In genomic region chr15:88819026-88819905, GRCm38 (mm10) we compare ENCODE assay signal across 8 mouse cellular contexts. TPM values are rescaled to one million over a fixed set of nuclear protein-coding genes. Genes with fewer than 3 reads are reported as not detected.
DNase-seq lines count a peak whose midpoint lies in the region; ATAC-seq and TF ChIP-seq lines count a peak whose summit lies in the region.

Gene Alg12 (minus strand): TSS chr15:88819318.
Gene Creld2 (plus strand): TSS chr15:88819646.

- under 1% methylated on average over 84 of the region's 88 CpGs for WGBS in kidney, embryonic 14.5 days
- under 1% methylated on average over 88 of the region's 88 CpGs for WGBS in limb, embryonic 15.5 days

- no peak for TF ChIP-seq CTCF in bone marrow macrophage, adult 2 months (IDR thresholded peaks at IDR 0.05; ENCODE audit: low read depth, low read length)
- no peak for TF ChIP-seq CTCF in embryonic fibroblast, embryonic 13.5 days (IDR thresholded peaks at IDR 0.05; ENCODE audit: borderline replicate concordance, insufficient read depth, low read length)

- H3K36me3 ChIP-seq in kidney, embryonic 14.5 days (ENCODE audit: control insufficient read depth, insufficient read depth, low read length): peaks cover 35% of the 10 kb centered on the region
- peaks cover 52% of the 10 kb centered on the region for H3K36me3 ChIP-seq in limb, embryonic 15.5 days

- H3K4me1 ChIP-seq in bone marrow macrophage, adult 2 months (ENCODE audit: control insufficient read depth, insufficient read depth, low read length): peaks cover 22% of the 10 kb centered on the region
- 0 out of 2 replicates have a peak, but pooled peaks cover 3% of the 10 kb centered on the region for H3K4me1 ChIP-seq in embryonic fibroblast, embryonic 13.5 days (ENCODE audit: control insufficient read depth, insufficient read depth, low read length)
- H3K4me1 ChIP-seq in kidney, embryonic 14.5 days (ENCODE audit: control insufficient read depth, insufficient read depth, low read length): peaks cover 11% of the 10 kb centered on the region
- H3K4me1 ChIP-seq in limb, embryonic 15.5 days: peaks cover 20% of the 10 kb centered on the region

- H3K27me3 ChIP-seq in kidney, embryonic 14.5 days (ENCODE audit: control insufficient read depth, insufficient read depth, low read length): no peaks in the 10 kb centered on the region
- H3K27me3 ChIP-seq in limb, embryonic 15.5 days: no peaks in the 10 kb centered on the region

- H3K4me3 ChIP-seq in bone marrow macrophage, adult 2 months (ENCODE audit: insufficient read depth, low read length): peak within 1 kb of the TSS; percentile 91
- peak within 1 kb of the TSS; percentile 89 for H3K4me3 ChIP-seq in embryonic fibroblast, embryonic 13.5 days (ENCODE audit: insufficient read depth, low read length)
- peak within 1 kb of the TSS; percentile 59 for H3K4me3 ChIP-seq in kidney, embryonic 14.5 days (ENCODE audit: low read length)
- peak within 1 kb of the TSS; percentile 89 for H3K4me3 ChIP-seq in limb, embryonic 15.5 days

- peak; percentile 99 for DNase-seq in A20 (ENCODE audit: low read depth, low spot score)
- peak; percentile 100 for DNase-seq in heart, adult 9 months (ENCODE audit: low spot score in 2 of 2)
- DNase-seq in monocyte, adult 2 months (ENCODE audit: low read depth in 1 of 2, low spot score in 2 of 2): peak; percentile 99
- DNase-seq in spleen, postnatal 36 days (ENCODE audit: low spot score in 2 of 2): peak; percentile 100

- ATAC-seq in kidney, embryonic 14.5 days (ENCODE audit: low FRiP score, low TSS enrichment): peak; percentile 98
- peak; percentile 98 for ATAC-seq in limb, embryonic 15.5 days (ENCODE audit: insufficient number of reproducible peaks, low FRiP score, low TSS enrichment, low read depth)

- H3K27ac ChIP-seq in bone marrow macrophage, adult 2 months (ENCODE audit: insufficient read depth, low read depth, low read length): peak within 1 kb of the TSS; percentile 77
- peak within 1 kb of the TSS; percentile 81 for H3K27ac ChIP-seq in embryonic fibroblast, embryonic 13.5 days (ENCODE audit: insufficient read depth, low read length)
- H3K27ac ChIP-seq in kidney, embryonic 14.5 days (ENCODE audit: low read depth, low read length): peak within 1 kb of the TSS; percentile 73; the same call in 1 of the 2 replicates
- peak within 1 kb of the TSS; percentile 82 for H3K27ac ChIP-seq in limb, embryonic 15.5 days

- no peak for TF ChIP-seq POLR2A in bone marrow macrophage, adult 2 months (IDR thresholded peaks at IDR 0.05; ENCODE audit: borderline replicate concordance, low read depth, low read length)
- peak; percentile 94 for TF ChIP-seq POLR2A in embryonic fibroblast, embryonic 13.5 days (IDR thresholded peaks at IDR 0.05; ENCODE audit: low read depth, low read length)

- peak within 1 kb of the TSS; percentile 70 for H3K4me2 ChIP-seq in kidney, embryonic 14.5 days (replicated peaks; ENCODE audit: low read depth, low read length)
- peak within 1 kb of the TSS; percentile 87 for H3K4me2 ChIP-seq in limb, embryonic 15.5 days

- H3K9me3 ChIP-seq in kidney, embryonic 14.5 days (ENCODE audit: control insufficient read depth, low read length): no peaks in the 10 kb centered on the region
- no peaks in the 10 kb centered on the region for H3K9me3 ChIP-seq in limb, embryonic 15.5 days

- peak within 1 kb of the TSS; percentile 78 for H3K9ac ChIP-seq in kidney, embryonic 14.5 days (ENCODE audit: low read depth, low read length)
- H3K9ac ChIP-seq in limb, embryonic 15.5 days: peak within 1 kb of the TSS; percentile 85

RNA-seq across cellular contexts. Expression of gene Alg12, which starts in this region (rescaled TPM):
- 10.2 and 10.3 TPM in 2 replicates for polyA plus RNA-seq in bone marrow macrophage, adult 2 months (2012; ENCODE audit: insufficient read depth, insufficient read length, missing spikeins)
- 9.1 and 13.0 TPM in 2 replicates for polyA plus RNA-seq in embryonic fibroblast, embryonic 13.5 days (2011; ENCODE audit: insufficient read length, low read depth, missing spikeins)
- polyA plus RNA-seq in kidney, embryonic 14.5 days (2014; fragmentation: Nextera tagmentation; extraction: Ambion mirVana): 8.6 and 13.7 TPM in 2 replicates
- 12.0 and 12.3 TPM in 2 replicates for polyA plus RNA-seq in limb, embryonic 15.5 days (2015; fragmentation: Nextera tagmentation; extraction: Ambion mirVana)

RNA-seq across cellular contexts. Expression of gene Creld2, which starts in this region (rescaled TPM):
- 23.0 and 24.4 TPM in 2 replicates for polyA plus RNA-seq in bone marrow macrophage, adult 2 months (2012; ENCODE audit: insufficient read depth, insufficient read length, missing spikeins)
- 29.6 and 34.6 TPM in 2 replicates for polyA plus RNA-seq in embryonic fibroblast, embryonic 13.5 days (2011; ENCODE audit: insufficient read length, low read depth, missing spikeins)
- 80.3 and 100 TPM in 2 replicates for polyA plus RNA-seq in kidney, embryonic 14.5 days (2014; fragmentation: Nextera tagmentation; extraction: Ambion mirVana)
- 94.5 and 99.0 TPM in 2 replicates for polyA plus RNA-seq in limb, embryonic 15.5 days (2015; fragmentation: Nextera tagmentation; extraction: Ambion mirVana)

Comparison
In these comparisons a context has a peak if more than half of its experiments do, and no peak if none do; other contexts are left out.
1. Peak in every context shown above with its lines: DNase-seq, ATAC-seq, H3K4me3 ChIP-seq and H3K27ac ChIP-seq.